Mouse (Mus musculus) thymus, adult 2 months (tissue): ENCODE results near the gene Glis3. TPM values are rescaled to one million over a fixed set of nuclear protein-coding genes. Genes with fewer than 3 reads are reported as not detected.

Experiments used
- DNase-seq: peaks from one replicate; pipeline ENCODE4 v3.0.0; 2021
- H3K27ac ChIP-seq: fragments of 200-500 bp; 2 replicates; pipeline ENCODE4 v1.5.1; 2012; ENCODE audit warnings: low read length, control low read depth; ENCODE audit not compliant: control insufficient read depth, insufficient read depth
- H3K27me3 ChIP-seq: fragments of 200-500 bp; 2 replicates; pipeline ENCODE4 v1.6.1; 2012; ENCODE audit warnings: mild to moderate bottlenecking, low read length, moderate library complexity, mixed read lengths; ENCODE audit not compliant: control insufficient read depth, insufficient read depth
- H3K36me3 ChIP-seq: fragments of 200-500 bp; 2 replicates; pipeline ENCODE4 v1.6.1; 2012; ENCODE audit warnings: mild to moderate bottlenecking, low read length, moderate library complexity; ENCODE audit not compliant: control insufficient read depth, insufficient read depth
- H3K4me1 ChIP-seq: fragments of 200-500 bp; replicated peaks from 2 replicates; pipeline ENCODE4 v1.6.1; 2012; ENCODE audit warnings: low read length; ENCODE audit not compliant: control insufficient read depth, insufficient read depth
- H3K4me3 ChIP-seq: fragments of 200-500 bp; 2 replicates; pipeline ENCODE4 v1.5.1; 2012; ENCODE audit warnings: mild to moderate bottlenecking, low read length, control low read depth, moderate library complexity; ENCODE audit not compliant: control insufficient read depth, insufficient read depth
- CTCF ChIP-seq: fragments of 200-500 bp; IDR thresholded peaks from 2 replicates; pipeline ENCODE4 v1.5.1; 2012; ENCODE audit warnings: mild to moderate bottlenecking, control low read depth, low read length, moderate library complexity, borderline replicate concordance; ENCODE audit not compliant: control insufficient read depth, poor library complexity, insufficient read depth; ENCODE audit errors: extremely low read depth
- POLR2A ChIP-seq: fragments of 200-500 bp; IDR thresholded peaks from 2 replicates; pipeline ENCODE4 v1.6.1; 2012; ENCODE audit warnings: mild to moderate bottlenecking, low read length, control low read depth, moderate library complexity; ENCODE audit not compliant: control insufficient read depth, poor library complexity, insufficient read depth; ENCODE audit errors: extremely low read depth
- WGBS: fragments of 180-500 bp; shearing (Covaris S2); methylation state at CpG from one replicate; pipeline ENCODE4 v1.1.7; 2018; 5-methylcytosine and 5-hydroxymethylcytosine counted together
- polyA plus RNA-seq: library from polyadenylated mRNA; depleted of rRNA; stranded (reverse); fragments of >200 nt; gene quantifications from 2 replicates; pipeline ENCODE4 v1.2.3, GENCODE M21; 2012

The Glis3 gene
- polyA plus RNA-seq, 1 experiment, result 1.8 TPM

- Histone ChIP-seq H3K4me3 (no peak overlapping the region), H3K4me1 (no peaks in the 10 kb centered on the region), H3K27ac (no peak overlapping the region), H3K36me3 (no peaks in the 10 kb centered on the region), H3K27me3 (no peaks in the 10 kb centered on the region)
- DNase-seq, result no peak
- WGBS, result 97% methylated on average over 4 of the region's 4 CpGs
- no peak for TF ChIP-seq CTCF
- no peak for TF ChIP-seq POLR2A
Observed at GRCm38 (mm10) chr19:28273946-28274345, 405.9 kb downstream of the Glis3 start.

GRCm38 (mm10) chr19:28266850-28267249 lies 413.0 kb downstream of the Glis3 start:
- no peaks in the 10 kb centered on the region for H3K36me3 ChIP-seq
- no peaks in the 10 kb centered on the region for H3K27me3 ChIP-seq
- WGBS, result 90% methylated on average over 8 of the region's 8 CpGs
- DNase-seq, result no peak
- no peak overlapping the region for H3K4me3 ChIP-seq
- TF ChIP-seq CTCF, result no peak
- no peak for TF ChIP-seq POLR2A
- no peaks in the 10 kb centered on the region for H3K4me1 ChIP-seq
- no peak overlapping the region for H3K27ac ChIP-seq

- H3K36me3 ChIP-seq, result no peaks in the 10 kb centered on the region
- no peak overlapping the region for H3K4me3 ChIP-seq
- no peaks in the 10 kb centered on the region for H3K4me1 ChIP-seq
- DNase-seq, result no peak
- 97% methylated on average over 2 of the region's 2 CpGs for WGBS
- no peak for TF ChIP-seq POLR2A
- TF ChIP-seq CTCF, result no peak
- no peak overlapping the region for H3K27ac ChIP-seq
- no peaks in the 10 kb centered on the region for H3K27me3 ChIP-seq
Observed at GRCm38 (mm10) chr19:28265776-28266175, 414.1 kb downstream of the Glis3 start.

GRCm38 (mm10) chr19:28258907-28259675 lies 420.8 kb downstream of the Glis3 start:
- no peak for DNase-seq
- Histone ChIP-seq H3K27me3 (no peaks in the 10 kb centered on the region), H3K4me3 (no peak overlapping the region), H3K36me3 (no peaks in the 10 kb centered on the region), H3K4me1 (no peaks in the 10 kb centered on the region), H3K27ac (no peak overlapping the region)
- 97% methylated on average over 18 of the region's 18 CpGs for WGBS
- TF ChIP-seq CTCF, result no peak
- no peak for TF ChIP-seq POLR2A

DNA sequence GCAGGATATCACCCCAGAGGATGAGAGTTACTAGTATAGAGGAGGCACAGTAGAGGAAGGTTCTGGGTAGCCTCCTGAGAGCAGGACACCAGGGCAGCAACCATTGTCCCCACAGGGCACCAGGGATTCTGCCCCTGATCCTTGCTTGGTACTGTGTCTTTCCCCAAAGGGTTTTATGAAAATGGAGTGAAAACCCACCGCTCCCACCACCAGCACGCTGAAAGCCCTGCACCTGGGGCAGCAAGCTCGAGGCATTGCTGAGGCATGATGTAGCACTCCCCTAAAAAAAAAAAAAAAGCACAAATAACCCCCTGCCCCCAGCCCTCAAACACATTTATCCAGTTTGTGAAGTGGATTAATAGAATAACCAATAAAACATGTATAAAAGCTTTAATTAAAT lies 421.4 kb downstream of the Glis3 start:
- TF ChIP-seq POLR2A (no peak), CTCF (no peak)
- Histone ChIP-seq H3K36me3 (no peaks in the 10 kb centered on the region), H3K4me1 (no peaks in the 10 kb centered on the region), H3K27me3 (no peaks in the 10 kb centered on the region), H3K27ac (no peak overlapping the region), H3K4me3 (no peak overlapping the region)
- 92% methylated on average over 3 of the region's 3 CpGs for WGBS
- no peak for DNase-seq

GRCm38 (mm10) chr19:28247345-28247744 lies 432.5 kb downstream of the Glis3 start:
- Histone ChIP-seq H3K4me3 (no peak overlapping the region), H3K27ac (no peak overlapping the region), H3K27me3 (no peaks in the 10 kb centered on the region), H3K36me3 (no peaks in the 10 kb centered on the region), H3K4me1 (no peaks in the 10 kb centered on the region)
- TF ChIP-seq CTCF (no peak), POLR2A (no peak)
- no peak for DNase-seq
- 94% methylated on average over 7 of the region's 7 CpGs for WGBS

DNA sequence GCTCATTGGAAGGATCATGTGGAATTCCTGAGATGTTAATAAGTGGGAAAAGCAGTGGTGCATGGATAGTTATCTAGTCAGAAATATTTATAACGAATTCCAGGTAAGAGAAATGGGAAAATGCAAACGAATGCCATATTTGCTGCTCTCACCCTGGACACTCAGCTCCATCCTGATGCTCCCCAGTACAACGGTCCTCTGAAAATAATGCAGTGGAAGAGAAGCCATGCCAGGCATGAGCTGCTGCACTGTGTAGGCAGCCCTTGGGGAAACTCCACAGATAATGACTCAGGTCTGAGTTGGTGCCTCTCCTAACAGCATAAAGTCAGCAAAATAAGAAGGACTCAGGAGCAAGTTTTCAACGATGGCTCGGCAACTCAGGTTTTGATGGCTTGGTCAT lies 433.7 kb downstream of the Glis3 start:
- TF ChIP-seq CTCF (no peak), POLR2A (no peak)
- WGBS, result 93% methylated on average over 5 of the region's 5 CpGs
- H3K27ac ChIP-seq, result no peak overlapping the region

More for the DNA sequence above, 433.7 kb downstream of the Glis3 start:
- no peaks in the 10 kb centered on the region for H3K27me3 ChIP-seq
- no peak overlapping the region for H3K4me3 ChIP-seq
- no peaks in the 10 kb centered on the region for H3K36me3 ChIP-seq
- H3K4me1 ChIP-seq, result no peaks in the 10 kb centered on the region
- DNase-seq, result no peak
